Mouse (Mus musculus): ENCODE results near the gene Gucd1.

DNA sequence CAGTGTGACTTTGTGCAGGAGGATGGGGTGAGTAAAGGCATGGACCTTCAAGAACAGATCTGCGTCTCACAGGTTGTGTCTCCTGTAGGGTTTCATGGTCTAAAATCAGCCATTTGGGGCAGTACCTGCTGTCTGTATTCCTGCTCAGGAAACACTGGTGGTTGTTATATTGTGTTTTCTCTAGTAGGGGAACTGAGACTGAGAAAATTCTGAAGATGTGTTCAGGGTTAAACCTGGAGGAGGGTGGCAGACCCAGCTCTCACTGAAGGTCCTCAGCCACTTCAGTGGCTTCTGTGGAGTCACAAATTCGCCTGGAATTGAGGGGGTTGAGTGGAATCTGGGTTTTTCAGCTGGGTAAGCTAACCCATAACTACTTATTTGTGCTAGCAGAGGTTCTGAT lies 12.6 kb upstream of the Gucd1 start:
- no peak for TF ChIP-seq CTCF (IDR thresholded peaks at IDR 0.05; ENCODE audit: extremely low read depth, insufficient read depth, insufficient read length, insufficient replicate concordance)
- TF ChIP-seq POLR2A (IDR thresholded peaks at IDR 0.05; ENCODE audit: low read depth, low read length) = no peak
